Mouse (Mus musculus): ENCODE measurements around the gene Lipi.
A peak's percentile ranks its signal among the peaks of the same experiment; 100 is the strongest.

Gene Lipi

GRCm38 (mm10) chr16:75585961-75586360, at the start of gene Lipi:
Gene Lipi, minus strand, starts transcription at chr16:75586061.
- DNase-seq, result no peak

GRCm38 (mm10) chr16:75627862-75628261, 42.0 kb upstream of the Lipi start:
- DNase-seq, result no peak

GRCm38 (mm10) chr16:75617651-75618349, 31.9 kb upstream of the Lipi start:
- peak; percentile 42 for DNase-seq

GRCm38 (mm10) chr16:75612561-75612960, 26.7 kb upstream of the Lipi start:
- no peak for DNase-seq

- DNase-seq, result no peak
Measured at GRCm38 (mm10) chr16:75606415-75606814, 20.6 kb upstream of the Lipi start.

- no peak for DNase-seq
Measured at GRCm38 (mm10) chr16:75593501-75594183, 7.8 kb upstream of the Lipi start.

GRCm38 (mm10) chr16:75592671-75593500, 7.0 kb upstream of the Lipi start, which contains the start of gene Rbm11:
Gene Rbm11, plus strand, starts transcription at chr16:75592844.
- peak; percentile 80 for DNase-seq

GRCm38 (mm10) chr16:75586466-75586865, 605 bp upstream of the Lipi start:
- no peak for DNase-seq

- DNase-seq, result no peak
Measured at GRCm38 (mm10) chr16:75582279-75582678, 3.6 kb downstream of the Lipi start.

GRCm38 (mm10) chr16:75562910-75563309, 23.0 kb downstream of the Lipi start:
- DNase-seq, result no peak

GRCm38 (mm10) chr16:75545310-75545709, 40.6 kb downstream of the Lipi start:
- no peak for DNase-seq

- no peak for DNase-seq
Measured at GRCm38 (mm10) chr16:75537784-75538565, 47.9 kb downstream of the Lipi start.

- DNase-seq, result no peak
Measured at GRCm38 (mm10) chr16:75531705-75532104, 54.2 kb downstream of the Lipi start.

GRCm38 (mm10) chr16:75496568-75496967, 89.3 kb downstream of the Lipi start:
- DNase-seq, result no peak

Data from thymus, postnatal 14 days (tissue).